Mouse (Mus musculus): Measurements from ENCODE around the gene Ssxb8.
"Not testable (repeated sequence)": the region's sequence is repeated elsewhere in the genome, so short reads cannot be mapped to it uniquely, and the experiment has no call there.

Ssxb8 gene

DNA sequence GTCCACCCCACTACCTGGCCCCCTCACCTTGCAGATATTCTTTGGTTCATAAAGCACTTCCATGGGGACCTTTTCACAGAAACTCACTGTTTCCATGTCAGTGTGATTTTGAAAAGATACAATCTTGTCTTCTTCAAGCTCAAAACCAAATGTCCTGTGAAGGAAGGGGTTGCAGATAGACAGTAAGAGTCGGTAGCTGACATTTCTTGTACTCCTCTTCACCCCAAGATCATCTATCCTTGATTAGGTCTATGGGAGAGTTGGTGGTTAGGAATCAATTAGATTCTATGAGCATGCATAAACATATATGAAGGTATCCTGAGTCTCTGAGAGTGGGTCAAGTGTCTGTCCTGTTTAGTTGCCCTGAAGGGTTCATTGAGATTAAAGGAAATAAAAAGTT is at the start of gene Ssxb8:
Gene Ssxb8 (minus strand): TSS at position 101 of the 400 bp plus-strand sequence.
- DNase-seq (ENCODE audit: low spot score), result not testable (repeated sequence)

DNA sequence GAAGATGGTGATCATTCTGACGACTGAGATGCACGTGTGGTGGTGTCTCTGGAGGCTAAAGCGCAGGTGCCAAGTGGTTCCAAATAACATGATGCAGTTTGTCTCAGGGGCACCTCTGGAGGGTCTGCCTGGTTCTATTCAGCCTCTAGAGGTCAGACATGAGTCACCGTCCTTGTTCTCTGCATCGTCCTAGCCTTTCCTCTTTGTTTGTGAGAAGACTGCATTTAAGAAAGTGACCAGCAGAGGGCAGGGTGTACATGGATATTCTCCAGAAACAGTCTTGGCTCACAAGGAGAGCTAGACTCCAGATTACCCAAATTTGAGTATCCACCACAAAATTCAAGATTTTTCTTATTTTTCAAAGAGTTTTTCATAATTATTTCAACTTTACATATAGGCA is 42.3 kb upstream of the Ssxb8 start:
- DNase-seq (ENCODE audit: low spot score), result no peak

DNA sequence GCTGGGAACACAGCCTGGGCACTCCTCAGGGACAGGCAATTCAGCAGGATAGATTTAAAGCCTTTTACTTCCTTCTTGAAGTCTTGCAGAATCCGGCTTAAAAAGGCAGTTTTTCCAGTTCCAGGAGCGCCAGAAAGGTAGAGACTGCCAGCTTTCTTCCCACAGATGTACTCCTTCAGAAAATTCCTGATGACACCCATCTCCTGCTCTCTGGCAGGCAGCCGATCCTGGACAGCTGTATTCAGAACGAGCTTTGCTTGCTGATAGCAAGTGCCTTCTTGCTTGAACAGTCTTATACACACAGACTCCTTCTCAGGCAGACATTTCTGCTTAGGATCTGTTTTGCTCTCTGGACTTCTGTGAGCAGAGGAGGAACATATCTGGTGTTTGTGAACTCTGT is 27.6 kb downstream of the Ssxb8 start:
- DNase-seq (ENCODE audit: low spot score), result no peak
